Comparison of ENCODE assay signal across 25 mouse cellular contexts in genomic region chr6:141208283-141208872, GRCm38 (mm10). TPM values are rescaled to one million over a fixed set of nuclear protein-coding genes. Genes with fewer than 3 reads are reported as not detected.
"Had no signal": no experiment of that assay in that cellular context is flagged by ENCODE, and none has a peak within 500 bp of the region (broad histone marks: within the 10 kb centered on the region; RNA-seq: fewer than 3 reads in every experiment).

No protein-coding gene starts in this region.

- H3K4me1 ChIP-seq: heart, embryonic 13.5 days; heart, embryonic 15.5 days; hindbrain, embryonic 10.5 days; hindbrain, embryonic 12.5 days; intestine, embryonic 15.5 days; limb, embryonic 10.5 days; limb, embryonic 12.5 days had no signal

- H3K27me3 ChIP-seq: heart, embryonic 13.5 days; heart, embryonic 15.5 days; hindbrain, embryonic 12.5 days; intestine, embryonic 15.5 days; limb, embryonic 12.5 days had no signal

- H3K9me3 ChIP-seq: heart, embryonic 13.5 days; heart, embryonic 15.5 days; hindbrain, embryonic 10.5 days; hindbrain, embryonic 12.5 days; intestine, embryonic 15.5 days; limb, embryonic 10.5 days; limb, embryonic 12.5 days had no signal

- ATAC-seq: forebrain, embryonic 16.5 days; hindbrain, embryonic 16.5 days; inflammation-experienced regulatory T-cells, adult 6 months; intestine, embryonic 15.5 days; intestine, postnatal 0 days had no signal

- H3K4me3 ChIP-seq: gastrocnemius, adult 2 months; heart, adult 2 months; heart, embryonic 13.5 days; heart, embryonic 15.5 days; hindbrain, embryonic 10.5 days; hindbrain, embryonic 12.5 days; intestine, embryonic 15.5 days; layer of hippocampus, adult 2 months; left cerebral cortex, adult 2 months; limb, embryonic 10.5 days; limb, embryonic 12.5 days had no signal

- DNase-seq: gastrocnemius, adult 2 months; gastrocnemius, postnatal 10 days; gastrocnemius, postnatal 25 days; heart, adult 2 months; heart, postnatal 14 days; heart, postnatal 36 days; kidney, adult 18-20 months; kidney, adult 8-10 months; kidney, postnatal 25 days; kidney, postnatal 4 days had no signal

- H3K4me2 ChIP-seq: heart, embryonic 11.5 days; heart, embryonic 13.5 days; heart, embryonic 15.5 days; hindbrain, embryonic 12.5 days; hindbrain, embryonic 14.5 days; intestine, embryonic 15.5 days; limb, embryonic 12.5 days had no signal

- H3K27ac ChIP-seq: gastrocnemius, adult 2 months; heart, adult 2 months; heart, embryonic 13.5 days; heart, embryonic 15.5 days; hindbrain, embryonic 10.5 days; hindbrain, embryonic 12.5 days; hindbrain, embryonic 14.5 days; intestine, embryonic 15.5 days; layer of hippocampus, adult 2 months; left cerebral cortex, adult 2 months; limb, embryonic 10.5 days; limb, embryonic 12.5 days had no signal

- H3K36me3 ChIP-seq: heart, embryonic 13.5 days; heart, embryonic 15.5 days; hindbrain, embryonic 10.5 days; hindbrain, embryonic 12.5 days; intestine, embryonic 15.5 days; limb, embryonic 10.5 days; limb, embryonic 12.5 days had no signal

- H3K9ac ChIP-seq: heart, embryonic 13.5 days; heart, embryonic 15.5 days; hindbrain, embryonic 12.5 days; hindbrain, embryonic 14.5 days; intestine, embryonic 15.5 days; limb, embryonic 12.5 days had no signal

RNA-seq across cellular contexts. Expression of gene Pde3a, which starts 40.7 kb away (rescaled TPM):
- polyA plus RNA-seq: inflammation-experienced regulatory T-cells, adult 6 months had no signal
